In genomic region chr5:65536751-65537419, GRCm38 (mm10) we compare ENCODE assay signal across 8 mouse cellular contexts. TPM values are rescaled to one million over a fixed set of nuclear protein-coding genes. Genes with fewer than 3 reads are reported as not detected.
DNase-seq lines count a peak whose midpoint lies in the region; ATAC-seq and TF ChIP-seq lines count a peak whose summit lies in the region.

TSS of gene Smim14 (minus strand) at chr5:65537184.
TSS of gene Ube2k (plus strand) at chr5:65537233.

- peak; percentile 46 for TF ChIP-seq CTCF in Patski (IDR thresholded peaks at IDR 0.05)

- peak within 1 kb of the TSS; percentile 84 for H3K4me2 ChIP-seq in hindbrain, embryonic 14.5 days (replicated peaks)

- in situ Hi-C loops in Patski (cut with MboI; ENCODE audit: low pct_unique_long_range_greater_than_20kb), result loop anchor here (25.0 kb wide), 1 partner anchor 150 kb away; the partner anchor contains the start of gene Pds5a

- H3K9ac ChIP-seq in hindbrain, embryonic 14.5 days, result peak within 1 kb of the TSS; percentile 92

- POLR2A ChIA-PET in Patski (lab: Charles Lee), result interaction anchor here (0.7 to 1.3 kb wide), 6 partner anchors 9 to 159 kb away, joined by 3 to 5 read pairs (median 4); no protein-coding TSS in a partner anchor

- no peaks in the 10 kb centered on the region for H3K27me3 ChIP-seq in Patski
- no peaks in the 10 kb centered on the region for H3K27me3 ChIP-seq in hindbrain, embryonic 14.5 days (ENCODE audit: control insufficient read depth, insufficient read depth, low read length)

- peak within 1 kb of the TSS; percentile 98 for H3K27ac ChIP-seq in hindbrain, embryonic 14.5 days

- ATAC-seq in Patski, result peak; percentile 98
- peak; percentile 96 for ATAC-seq in hindbrain, embryonic 14.5 days (ENCODE audit: low FRiP score)

- CTCF ChIA-PET in Patski (lab: Charles Lee), result interaction anchor here (0.8 to 3.0 kb wide), 10 partner anchors 11 to 399 kb away, joined by 3 to 22 read pairs (median 3); no protein-coding TSS in a partner anchor

- peak within 1 kb of the TSS; percentile 75 for H3K4me3 ChIP-seq in hindbrain, embryonic 14.5 days (replicated peaks; ENCODE audit: low read length)

- peaks cover 17% of the 10 kb centered on the region for H3K4me1 ChIP-seq in hindbrain, embryonic 14.5 days (replicated peaks; ENCODE audit: control insufficient read depth, insufficient read depth, low read length)

- under 1% methylated on average over 53 of the region's 66 CpGs for WGBS in hindbrain, embryonic 14.5 days

- no peaks in the 10 kb centered on the region for H3K36me3 ChIP-seq in hindbrain, embryonic 14.5 days (replicated peaks; ENCODE audit: control insufficient read depth, insufficient read depth)

- H3K9me3 ChIP-seq in hindbrain, embryonic 14.5 days (ENCODE audit: control insufficient read depth, low read length), result no peaks in the 10 kb centered on the region

- DNase-seq in Patski (ENCODE audit: low read depth, low spot score), result peak; percentile 58
- peak; percentile 94 to 96 for DNase-seq in cerebellum, postnatal 14 days
- DNase-seq in frontal cortex, postnatal 25 days (ENCODE audit: low spot score in 2 of 2), result peak; percentile 86 to 90
- peak; percentile 96 for DNase-seq in hindbrain, embryonic 14.5 days (ENCODE audit: low spot score)
- peak; percentile 93 for DNase-seq in layer of hippocampus, postnatal 36 days
- peak; percentile 94 for DNase-seq in lung, postnatal 36 days
- peak; percentile 97 for DNase-seq in retina, postnatal 1 day
- peak; percentile 88 to 93 for DNase-seq in urinary bladder, adult 18-20 months (ENCODE audit: low spot score in 2 of 2)

RNA-seq across cellular contexts. Expression of gene Smim14, which starts in this region (rescaled TPM):
- polyA plus RNA-seq in Patski (2021), result 122 TPM
- 201 and 237 TPM in 2 replicates for polyA plus RNA-seq in hindbrain, embryonic 14.5 days (2014; fragmentation: Nextera tagmentation; extraction: Ambion mirVana)
- 100 to 1,000 TPM; 162 to 169 TPM for total RNA-seq in layer of hippocampus, postnatal 36 days (2021)

RNA-seq across cellular contexts. Expression of gene Ube2k, which starts in this region (rescaled TPM):
- 130 TPM for polyA plus RNA-seq in Patski (2021)
- polyA plus RNA-seq in hindbrain, embryonic 14.5 days (2014; fragmentation: Nextera tagmentation; extraction: Ambion mirVana), result 153 and 159 TPM in 2 replicates
- total RNA-seq in layer of hippocampus, postnatal 36 days (2021), result 100 to 1,000 TPM; 131 to 135 TPM

Comparison
In these comparisons a context has a peak if more than half of its experiments do, and no peak if none do; other contexts are left out.
1. Peak in every context shown above with its lines: DNase-seq, ATAC-seq, H3K4me3 ChIP-seq and H3K27ac ChIP-seq.